Mouse (Mus musculus): ENCODE measurements around the gene Mup5. TPM values are rescaled to one million over a fixed set of nuclear protein-coding genes. Genes with fewer than 3 reads are reported as not detected.
A peak's percentile ranks its signal among the peaks of the same experiment; 100 is the strongest.
"Not testable (repeated sequence)": the region's sequence is repeated elsewhere in the genome, so short reads cannot be mapped to it uniquely, and the experiment has no call there.

Gene Mup5
- not detected for total RNA-seq (2021)
- long read RNA-seq, experiment 1 = 0 reads
- long read RNA-seq, experiment 2 = 0 reads

DNA sequence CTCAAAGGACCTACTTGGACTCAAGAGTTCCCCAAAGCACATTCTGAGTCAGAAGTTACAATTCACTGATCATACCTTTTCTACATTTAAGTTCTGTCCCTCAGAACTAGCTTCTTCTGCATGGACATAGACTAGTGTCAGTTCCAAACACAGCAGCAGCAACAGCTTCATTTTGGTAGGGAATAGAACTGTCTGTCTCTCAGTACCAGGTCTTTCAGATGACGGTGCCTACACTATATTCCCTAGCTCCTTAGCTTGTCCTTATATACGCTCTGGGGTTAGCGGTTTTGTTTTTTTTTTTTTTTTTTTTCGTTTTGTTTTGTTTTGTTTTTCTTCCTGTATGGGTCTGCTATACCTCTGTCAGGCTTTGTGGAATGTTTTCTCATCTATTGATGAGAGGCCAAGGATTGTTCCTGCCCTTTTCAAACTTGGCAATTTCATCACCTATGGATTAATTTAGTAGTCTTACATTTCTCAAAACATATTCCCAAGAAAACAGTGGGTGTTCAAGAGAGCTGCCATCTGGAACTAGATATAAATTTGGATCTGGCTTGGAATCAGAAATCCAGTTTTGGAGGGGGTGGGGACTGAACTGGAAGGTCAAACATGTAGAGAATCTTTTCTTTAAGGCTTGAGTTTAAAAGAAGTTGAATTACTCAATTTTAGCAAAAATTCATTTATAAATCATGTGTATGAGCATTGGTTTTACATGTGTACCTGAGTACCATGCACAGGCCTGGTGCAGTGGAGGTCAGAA lies at the start of gene Mup5:
Gene Mup5, minus strand, starts transcription at position 282 of the 757 bp plus-strand sequence.
- DNase-seq (ENCODE audit: low spot score in 2 of 2) = no peak

DNA sequence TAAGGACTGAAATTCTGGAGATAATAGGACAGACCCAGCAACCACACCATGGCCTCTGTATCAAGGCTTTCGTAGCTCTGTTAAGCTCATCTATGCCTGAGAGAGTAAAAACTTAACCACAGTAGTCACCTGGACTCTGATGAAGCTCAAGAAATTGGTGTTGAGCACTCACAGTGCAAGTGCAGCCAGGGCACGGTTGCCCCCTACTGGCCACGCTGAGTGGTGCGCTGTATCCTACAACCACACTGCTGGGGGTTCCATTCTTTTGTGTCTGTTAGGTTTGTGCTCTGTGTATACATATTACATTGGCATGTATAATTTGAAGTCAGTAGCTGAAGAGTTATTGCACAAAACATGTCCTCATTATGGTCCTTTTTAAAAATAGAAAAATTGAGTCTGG lies 23.1 kb upstream of the Mup5 start:
- DNase-seq (ENCODE audit: low spot score in 2 of 2) = peak; percentile 50 to 55

- DNase-seq (ENCODE audit: low spot score in 2 of 2) = no peak
Observed at GRCm38 (mm10) chr4:61855831-61856698, 21.0 kb upstream of the Mup5 start.

GRCm38 (mm10) chr4:61855344-61855743 lies 20.3 kb upstream of the Mup5 start:
- DNase-seq (ENCODE audit: low spot score in 2 of 2) = no peak

- no peak for DNase-seq (ENCODE audit: low spot score in 2 of 2)
Observed at GRCm38 (mm10) chr4:61844758-61845455, 9.9 kb upstream of the Mup5 start.

GRCm38 (mm10) chr4:61829211-61829610 lies 5.8 kb downstream of the Mup5 start:
- DNase-seq (ENCODE audit: low spot score in 2 of 2) = no peak

GRCm38 (mm10) chr4:61823185-61823584 lies 11.8 kb downstream of the Mup5 start:
- DNase-seq (ENCODE audit: low spot score in 2 of 2) = no peak

GRCm38 (mm10) chr4:61822541-61822940 lies 12.5 kb downstream of the Mup5 start:
- DNase-seq (ENCODE audit: low spot score in 2 of 2) = not testable (repeated sequence)

GRCm38 (mm10) chr4:61815602-61816001 lies 19.4 kb downstream of the Mup5 start:
- no peak for DNase-seq (ENCODE audit: low spot score in 2 of 2)

GRCm38 (mm10) chr4:61813435-61813834 lies 21.6 kb downstream of the Mup5 start:
- no peak for DNase-seq (ENCODE audit: low spot score in 2 of 2)

DNA sequence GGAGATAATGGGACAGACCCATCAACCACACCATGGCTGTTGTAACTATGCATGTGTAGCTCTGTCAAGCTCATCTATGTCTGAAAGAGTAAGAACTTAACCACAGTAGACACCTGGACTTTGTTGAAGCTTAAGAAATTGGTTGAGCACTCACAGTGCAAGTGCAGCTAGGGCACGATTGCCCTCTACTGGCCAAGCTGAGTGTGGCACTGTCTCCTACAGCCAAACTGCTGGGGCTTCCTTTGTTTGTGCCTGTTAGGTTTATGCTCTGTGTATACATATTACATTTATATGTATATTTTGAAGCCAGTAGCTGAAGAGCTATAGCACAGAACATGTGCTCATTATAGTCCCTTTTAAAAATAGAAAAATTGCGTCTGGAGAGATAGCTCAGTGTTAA lies 23.8 kb downstream of the Mup5 start:
- DNase-seq (ENCODE audit: low spot score in 2 of 2) = peak; percentile 36 to 44

GRCm38 (mm10) chr4:61808926-61809325 lies 26.1 kb downstream of the Mup5 start:
- not testable (repeated sequence) for DNase-seq (ENCODE audit: low spot score in 2 of 2)

DNA sequence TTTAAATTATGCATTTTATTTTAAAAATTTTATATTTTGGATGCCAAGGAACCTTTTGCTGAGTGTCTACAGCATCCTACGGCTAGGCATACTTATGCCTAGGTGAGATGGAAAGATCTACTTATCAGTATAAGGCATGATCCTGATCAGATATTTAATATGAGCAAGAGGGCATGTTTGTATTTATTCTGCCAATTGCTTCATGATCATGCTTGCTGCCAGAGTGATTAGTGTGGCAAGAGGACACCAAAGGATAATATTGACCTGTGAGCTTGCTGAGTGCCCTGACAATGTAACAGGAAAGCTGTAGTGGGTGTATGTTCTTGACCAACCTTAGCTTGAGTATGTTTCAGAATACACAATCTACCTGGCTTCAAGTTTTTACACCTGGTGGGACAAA lies 45.3 kb downstream of the Mup5 start:
- DNase-seq (ENCODE audit: low spot score in 2 of 2) = not testable (repeated sequence)

DNA sequence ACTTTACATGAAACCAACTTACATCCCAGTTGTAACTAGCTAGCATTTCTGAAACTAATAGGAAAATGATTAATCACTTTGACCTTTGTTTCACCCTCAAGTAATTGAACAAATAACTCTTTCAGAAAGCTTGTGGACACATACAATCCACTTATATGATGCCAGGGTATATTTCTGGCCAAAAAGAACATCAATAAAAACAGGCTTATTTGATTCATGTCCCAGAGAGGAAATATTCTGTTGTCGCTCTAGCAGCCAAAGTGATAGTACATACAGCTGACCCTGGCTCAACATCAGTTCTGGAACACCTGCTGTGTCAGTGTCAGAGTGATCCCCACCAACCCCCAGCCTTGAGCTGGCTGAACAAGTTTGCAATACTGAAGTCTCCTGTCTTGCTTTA lies 50.8 kb downstream of the Mup5 start:
- not testable (repeated sequence) for DNase-seq (ENCODE audit: low spot score in 2 of 2)

DNA sequence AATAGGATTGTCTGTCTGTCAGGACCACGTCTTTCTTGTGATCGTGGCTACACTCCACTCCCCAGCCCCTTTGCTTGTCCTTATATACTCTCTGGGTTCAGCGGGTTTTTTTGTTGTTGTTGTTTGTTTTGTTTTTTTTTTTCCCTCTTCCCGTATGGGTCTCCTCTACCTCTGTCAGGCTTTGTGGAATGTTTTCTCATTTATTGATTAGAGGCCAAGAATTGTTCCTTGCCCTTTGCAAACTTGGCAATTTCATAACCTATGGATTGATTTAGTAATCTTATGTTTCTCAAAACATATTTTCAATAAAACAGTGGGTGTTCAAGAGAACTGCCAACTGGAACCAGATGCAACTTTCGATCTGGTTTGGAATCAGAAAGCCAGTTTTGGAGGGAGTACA lies 52.9 kb downstream of the Mup5 start, which contains the start of gene Mup19:
Gene Mup19, minus strand, starts transcription at position 101 of the 400 bp plus-strand sequence.
- DNase-seq (ENCODE audit: low spot score in 2 of 2) = not testable (repeated sequence)

Other genes with a start within 250 kb of the Mup5 start
- under 1 TPM in 1 of 2 experiments, not detected in 1; 0.86 TPM for gene Mup17, start 239.4 kb downstream of the Mup5 start, total RNA-seq (2021)
- gene Mup18, start 161.1 kb downstream of the Mup5 start, total RNA-seq (2021) = under 1 TPM in 1 of 2 experiments, not detected in 1; 0.46 TPM
- under 1 TPM in 1 of 2 experiments, not detected in 1; 0.83 TPM for gene Mup19, start 53.0 kb downstream of the Mup5 start, total RNA-seq (2021)
- not detected for gene Mup20, start 218.9 kb upstream of the Mup5 start, total RNA-seq (2021)

Data from adrenal gland, adult 18-20 months (tissue).